Mouse (Mus musculus) testis, adult 2 months (tissue): ENCODE results near the gene Zfp651.

Experiments
- CTCF ChIP-seq: fragments of 200-500 bp; IDR thresholded peaks from 2 replicates; pipeline ENCODE4 v1.5.1; 2012; ENCODE audit warnings: low read depth, mild to moderate bottlenecking, inconsistent platforms, low read length, moderate library complexity; ENCODE audit not compliant: control insufficient read depth, insufficient read depth, insufficient replicate concordance
- POLR2A ChIP-seq: fragments of 200-500 bp; IDR thresholded peaks from 2 replicates; pipeline ENCODE4 v1.6.1; 2012; ENCODE audit warnings: low read depth, mild to moderate bottlenecking, inconsistent platforms, low read length, moderate library complexity; ENCODE audit not compliant: control insufficient read depth

DNA sequence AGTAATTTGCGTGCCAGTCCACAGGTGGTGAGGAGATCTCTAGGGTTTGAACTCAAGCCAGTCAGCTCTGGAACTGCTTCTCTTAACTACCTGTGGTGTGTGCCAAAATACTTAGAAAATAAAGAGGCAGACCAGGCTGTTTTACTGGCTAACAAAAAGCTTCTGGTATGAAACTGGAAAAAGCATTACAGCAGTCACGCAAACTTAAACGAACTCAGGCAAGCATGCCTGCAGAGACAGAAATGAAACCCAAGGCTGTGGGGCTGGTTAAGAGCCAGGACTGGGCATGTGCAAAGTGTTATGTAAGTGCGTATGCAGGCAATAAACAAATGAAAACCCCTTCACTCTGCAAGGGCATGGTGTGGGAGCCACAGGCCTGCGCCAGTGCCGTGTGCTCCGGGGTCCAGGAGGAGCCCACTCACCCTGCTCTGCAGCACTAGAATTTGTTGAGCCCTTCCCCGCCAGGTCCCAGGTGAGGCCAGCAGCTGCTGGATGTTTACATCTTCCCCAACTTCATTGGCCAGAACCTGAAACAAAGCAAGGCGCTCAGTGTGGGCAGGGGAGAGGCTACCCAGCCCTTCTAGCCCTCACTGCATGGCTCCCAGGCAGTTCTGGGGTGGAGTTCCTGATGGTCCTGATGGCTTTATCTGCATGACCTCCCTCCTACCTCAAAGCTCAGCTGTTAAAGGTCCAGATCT is 60.1 kb downstream of the Zfp651 start:
- TF ChIP-seq POLR2A (no peak), CTCF (no peak)
